Mouse (Mus musculus) liver, postnatal 0 days (tissue): ENCODE measurements around the gene Pde4d.

Experiments used
- CTCF ChIP-seq: sonication (generic); IDR thresholded peaks from 2 replicates; pipeline ENCODE4 v1.5.1; 2016; ENCODE audit warnings: antibody characterized with exemption, low read depth
- EP300 ChIP-seq: IDR thresholded peaks from 2 replicates; pipeline ENCODE4 v1.6.1; 2016; ENCODE audit warnings: antibody characterized with exemption, low read depth, mild to moderate bottlenecking

DNA sequence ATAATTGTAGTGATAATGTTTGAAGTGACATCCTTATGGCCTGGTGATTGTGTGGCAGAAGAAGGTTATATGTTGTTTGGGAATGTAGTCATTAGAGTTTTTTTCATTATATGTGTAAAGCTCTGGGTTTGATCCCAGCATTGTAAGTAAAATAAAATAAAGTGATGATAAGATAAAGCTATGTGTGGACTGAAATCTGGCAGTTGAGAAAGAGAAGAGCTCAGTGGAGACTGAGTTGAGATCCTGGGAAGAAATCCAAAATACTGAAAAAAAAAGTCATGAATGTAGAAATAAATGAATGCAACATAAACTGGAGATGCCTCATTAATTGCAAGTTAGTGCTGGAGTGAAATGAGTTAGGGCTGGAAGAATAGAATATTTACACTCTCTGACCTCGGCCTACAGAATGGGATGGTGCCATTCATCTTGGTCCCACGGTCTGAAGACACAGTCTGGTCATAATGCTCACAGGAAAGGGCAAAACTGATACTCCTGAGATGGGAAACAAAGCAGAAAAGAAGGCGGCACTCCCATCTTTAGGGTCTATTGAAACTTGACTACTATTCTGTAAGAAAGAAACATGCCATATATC is 319.8 kb downstream of the Pde4d start:
- TF ChIP-seq CTCF (no peak), EP300 (no peak)
